Mouse (Mus musculus): ENCODE results near the gene Runx2. TPM values are rescaled to one million over a fixed set of nuclear protein-coding genes. Genes with fewer than 3 reads are reported as not detected.

Gene Runx2
- polyA plus RNA-seq, 1 experiment from 2014 or later, result 4.0 TPM

DNA sequence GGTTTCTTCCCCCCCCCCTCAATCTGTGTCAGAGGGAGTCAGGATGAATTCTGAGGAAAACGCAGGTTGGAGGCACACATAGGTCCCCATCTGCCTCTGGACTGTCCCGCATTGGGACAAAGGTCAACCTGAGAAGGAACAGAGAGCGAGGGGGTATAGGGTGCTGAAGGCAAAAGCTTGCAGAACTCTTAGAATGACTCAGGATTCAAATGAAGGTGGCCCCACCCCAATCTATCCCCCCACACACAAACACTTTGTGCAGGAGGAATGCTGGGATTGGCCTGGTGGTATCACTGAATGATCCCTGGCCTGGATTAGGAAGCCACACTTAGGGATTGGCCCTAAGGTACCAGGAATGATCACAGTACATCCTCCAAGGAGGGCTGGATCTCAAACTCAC, 208.8 kb downstream of the Runx2 start:
- H3K9me3 ChIP-seq (replicated peaks; ENCODE audit: low read length), result no peaks in the 10 kb centered on the region
- ATAC-seq (replicated peaks; ENCODE audit: low FRiP score, low read depth), result no peak
- DNase-seq (ENCODE audit: low spot score), result no peak
- no peak overlapping the region for H3K4me3 ChIP-seq (replicated peaks; ENCODE audit: low read depth, low read length)
- H3K27me3 ChIP-seq (ENCODE audit: insufficient read depth, low read length), result no peaks in the 10 kb centered on the region
- H3K4me2 ChIP-seq (ENCODE audit: low read length), result no peak overlapping the region
- 89% methylated on average over 3 of the region's 3 CpGs for WGBS
- H3K36me3 ChIP-seq (ENCODE audit: insufficient read depth, low read length), result no peaks in the 10 kb centered on the region
- 0 out of 2 replicates have a peak, but pooled peaks cover 4% of the 10 kb centered on the region for H3K4me1 ChIP-seq (replicated peaks; ENCODE audit: insufficient read depth, low read length)
- no peak for TF ChIP-seq CTCF (IDR thresholded peaks at IDR 0.05; ENCODE audit: low read depth)
- H3K27ac ChIP-seq, result no peak overlapping the region
- H3K9ac ChIP-seq (ENCODE audit: low read depth, low read length), result no peak overlapping the region

DNA sequence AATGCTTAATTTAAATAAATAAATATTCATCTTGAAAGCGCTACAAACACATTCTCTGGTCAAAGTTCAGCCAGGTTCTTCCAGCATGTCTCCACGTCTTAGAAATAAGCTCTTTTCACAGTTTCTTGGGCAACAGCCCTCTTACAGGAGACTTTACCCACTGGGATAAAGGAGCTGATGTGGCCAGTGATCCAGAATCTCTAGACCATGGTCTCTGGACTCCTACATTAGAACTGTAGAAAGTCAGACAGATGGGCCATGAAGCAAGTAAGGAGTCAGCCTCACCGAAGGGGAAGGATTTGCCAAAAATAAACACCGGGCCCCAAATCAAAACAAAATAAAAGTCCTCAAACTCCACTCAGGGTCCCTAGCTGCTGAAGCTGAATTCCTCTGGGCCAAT, 211.4 kb downstream of the Runx2 start:
- WGBS, result 61% methylated on average over 4 of the region's 4 CpGs

DNA sequence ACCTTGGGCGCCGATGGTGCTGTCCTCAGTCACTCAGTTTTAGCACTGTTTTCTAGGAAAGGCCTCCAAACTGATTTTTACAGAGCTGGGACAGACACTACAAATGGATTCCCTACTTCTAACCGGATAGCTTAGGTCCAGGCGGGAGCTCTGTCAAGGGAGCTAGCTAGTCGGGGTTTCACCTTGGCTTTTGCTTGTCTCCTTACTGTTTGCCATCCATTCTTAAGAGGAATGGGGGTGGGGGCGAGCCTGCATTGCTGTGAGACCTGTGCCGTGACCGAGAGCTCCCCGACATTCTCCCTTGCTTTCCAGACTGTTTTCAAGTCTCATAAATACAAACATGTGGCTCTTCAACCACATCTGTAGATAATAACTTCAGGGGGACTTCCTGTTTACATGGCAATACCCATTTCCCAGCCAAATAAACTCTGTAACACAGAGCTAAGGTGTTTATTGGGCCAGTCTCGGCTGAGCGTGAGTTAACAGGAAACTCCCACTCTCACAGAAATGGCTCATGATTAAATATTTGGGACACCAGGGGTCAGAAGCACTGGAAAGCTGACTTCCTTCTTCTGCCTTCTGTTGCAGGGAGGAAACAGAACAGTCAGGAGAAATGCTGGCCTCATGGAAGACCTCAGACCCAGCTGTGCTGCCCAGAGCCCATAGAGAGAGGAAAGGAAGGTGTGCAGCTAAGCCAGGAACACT, 213.1 kb downstream of the Runx2 start:
- Histone ChIP-seq H3K4me2 (ENCODE audit: low read length) (no peak overlapping the region), H3K9ac (ENCODE audit: low read depth, low read length) (no peak overlapping the region), H3K4me3 (replicated peaks; ENCODE audit: low read depth, low read length) (no peak overlapping the region), H3K27me3 (ENCODE audit: insufficient read depth, low read length) (no peaks in the 10 kb centered on the region), H3K27ac (peak overlapping the region; percentile 25; the same call in 1 of the 2 replicates), H3K36me3 (ENCODE audit: insufficient read depth, low read length) (no peaks in the 10 kb centered on the region), H3K9me3 (replicated peaks; ENCODE audit: low read length) (no peaks in the 10 kb centered on the region), H3K4me1 (replicated peaks; ENCODE audit: insufficient read depth, low read length) (0 out of 2 replicates have a peak, but pooled peaks cover 4% of the 10 kb centered on the region)
- TF ChIP-seq CTCF (IDR thresholded peaks at IDR 0.05; ENCODE audit: low read depth), result peak; percentile 37; the same call in 1 of the 2 replicates
- peak; percentile 82 for DNase-seq (ENCODE audit: low spot score)
- 53% methylated on average over 11 of the region's 11 CpGs for WGBS
- ATAC-seq (replicated peaks; ENCODE audit: low FRiP score, low read depth), result no peak

More for the DNA sequence above, 211.4 kb downstream of the Runx2 start:
- Histone ChIP-seq H3K27me3 (ENCODE audit: insufficient read depth, low read length) (no peaks in the 10 kb centered on the region), H3K4me1 (replicated peaks; ENCODE audit: insufficient read depth, low read length) (0 out of 2 replicates have a peak, but pooled peaks cover 4% of the 10 kb centered on the region), H3K4me3 (replicated peaks; ENCODE audit: low read depth, low read length) (no peak overlapping the region), H3K27ac (no peak overlapping the region), H3K4me2 (ENCODE audit: low read length) (no peak overlapping the region), H3K9me3 (replicated peaks; ENCODE audit: low read length) (no peaks in the 10 kb centered on the region), H3K9ac (ENCODE audit: low read depth, low read length) (no peak overlapping the region), H3K36me3 (ENCODE audit: insufficient read depth, low read length) (no peaks in the 10 kb centered on the region)
- no peak for ATAC-seq (replicated peaks; ENCODE audit: low FRiP score, low read depth)
- TF ChIP-seq CTCF (IDR thresholded peaks at IDR 0.05; ENCODE audit: low read depth), result no peak
- DNase-seq (ENCODE audit: low spot score), result no peak

DNA sequence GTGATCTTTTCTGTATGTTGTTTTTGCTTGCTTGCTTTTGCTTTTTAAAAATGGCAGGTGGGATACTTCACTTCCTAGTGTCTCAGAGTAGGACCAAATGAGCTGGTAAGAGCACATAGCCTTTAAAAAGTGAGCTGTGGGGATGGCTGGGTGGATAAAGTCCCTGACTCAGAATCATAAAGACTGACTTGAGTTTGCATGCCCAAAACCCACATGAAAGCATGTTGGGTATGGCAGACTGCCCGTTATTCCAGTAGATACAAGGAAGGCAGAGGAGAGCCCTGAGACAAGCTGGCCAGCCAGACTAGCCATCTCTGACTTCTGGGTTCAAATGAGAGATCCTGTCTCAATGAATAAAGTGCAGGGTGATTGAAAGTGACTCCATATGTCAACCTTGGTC, 214.7 kb downstream of the Runx2 start:
- Histone ChIP-seq H3K4me2 (ENCODE audit: low read length) (no peak overlapping the region), H3K27me3 (ENCODE audit: insufficient read depth, low read length) (no peaks in the 10 kb centered on the region), H3K9ac (ENCODE audit: low read depth, low read length) (no peak overlapping the region), H3K36me3 (ENCODE audit: insufficient read depth, low read length) (no peaks in the 10 kb centered on the region), H3K27ac (no peak overlapping the region), H3K4me1 (replicated peaks; ENCODE audit: insufficient read depth, low read length) (0 out of 2 replicates have a peak, but pooled peaks cover 4% of the 10 kb centered on the region), H3K9me3 (replicated peaks; ENCODE audit: low read length) (no peaks in the 10 kb centered on the region), H3K4me3 (replicated peaks; ENCODE audit: low read depth, low read length) (no peak overlapping the region)
- DNase-seq (ENCODE audit: low spot score) (no peak), ATAC-seq (replicated peaks; ENCODE audit: low FRiP score, low read depth) (no peak)
- 82% methylated on average over 1 of the region's 1 CpGs for WGBS
- TF ChIP-seq CTCF (IDR thresholded peaks at IDR 0.05; ENCODE audit: low read depth), result no peak

DNA sequence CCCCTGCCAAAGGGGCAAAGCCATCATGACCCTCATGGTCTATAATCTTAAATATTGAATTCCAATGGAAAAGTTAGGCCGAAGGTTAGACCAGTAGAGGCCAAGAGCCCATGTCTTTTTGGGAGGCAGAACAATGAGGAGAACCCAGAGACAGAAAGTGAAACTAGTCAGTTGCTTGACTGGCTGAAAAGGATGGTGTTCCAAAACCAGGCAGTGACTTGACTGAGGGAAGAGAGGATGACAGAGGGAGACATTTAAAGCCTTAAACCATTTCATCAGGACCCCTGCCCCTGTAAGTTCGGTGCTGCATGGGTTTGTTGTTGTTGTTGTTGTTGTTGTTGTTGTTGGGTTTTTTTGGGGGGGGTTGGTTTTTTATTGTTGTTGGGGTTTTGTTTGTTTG, 215.5 kb downstream of the Runx2 start:
- Histone ChIP-seq H3K36me3 (ENCODE audit: insufficient read depth, low read length) (no peaks in the 10 kb centered on the region), H3K27me3 (ENCODE audit: insufficient read depth, low read length) (no peaks in the 10 kb centered on the region), H3K4me3 (replicated peaks; ENCODE audit: low read depth, low read length) (no peak overlapping the region), H3K4me2 (ENCODE audit: low read length) (no peak overlapping the region), H3K4me1 (replicated peaks; ENCODE audit: insufficient read depth, low read length) (0 out of 2 replicates have a peak, but pooled peaks cover 4% of the 10 kb centered on the region), H3K27ac (no peak overlapping the region), H3K9ac (ENCODE audit: low read depth, low read length) (no peak overlapping the region), H3K9me3 (replicated peaks; ENCODE audit: low read length) (no peaks in the 10 kb centered on the region)
- 85% methylated on average over 2 of the region's 2 CpGs for WGBS
- DNase-seq (ENCODE audit: low spot score) (no peak), ATAC-seq (replicated peaks; ENCODE audit: low FRiP score, low read depth) (no peak)
- no peak for TF ChIP-seq CTCF (IDR thresholded peaks at IDR 0.05; ENCODE audit: low read depth)

DNA sequence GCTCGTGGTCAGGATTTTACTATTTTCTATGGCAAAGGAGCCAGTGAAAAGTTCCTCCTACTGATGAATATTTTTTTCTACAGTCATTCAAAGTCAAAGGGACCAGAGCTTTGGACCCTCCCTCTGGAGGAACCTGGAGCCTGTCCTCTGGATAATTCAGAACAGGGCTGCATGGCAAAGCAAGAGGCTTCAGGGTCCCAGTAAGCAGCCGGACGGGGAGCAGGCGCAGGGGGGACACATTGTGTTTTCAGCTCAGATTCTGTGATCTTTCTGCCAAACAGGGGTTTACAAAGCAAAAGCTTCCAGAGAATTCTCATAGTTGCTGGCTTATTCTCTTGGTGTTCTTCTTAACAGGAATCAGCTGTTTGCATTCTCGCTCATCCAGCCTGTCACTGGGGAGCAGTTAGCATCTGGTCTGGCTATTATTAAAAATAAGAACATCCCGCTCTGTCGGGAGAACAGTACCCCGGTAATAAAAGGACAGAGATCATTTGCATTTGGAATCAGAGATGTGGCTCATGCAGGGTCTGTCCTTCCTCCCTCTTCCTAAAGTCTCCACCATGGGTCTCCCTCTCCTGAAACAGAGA, 216.6 kb downstream of the Runx2 start:
- H3K9ac ChIP-seq (ENCODE audit: low read depth, low read length), result no peak overlapping the region
- no peak for ATAC-seq (replicated peaks; ENCODE audit: low FRiP score, low read depth)
- DNase-seq (ENCODE audit: low spot score), result peak; percentile 84
- H3K4me3 ChIP-seq (replicated peaks; ENCODE audit: low read depth, low read length), result no peak overlapping the region
- H3K27ac ChIP-seq, result peak overlapping the region; percentile 52; the same call in 1 of the 2 replicates
- no peak overlapping the region for H3K4me2 ChIP-seq (ENCODE audit: low read length)
- 42% methylated on average over 8 of the region's 8 CpGs for WGBS
- H3K36me3 ChIP-seq (ENCODE audit: insufficient read depth, low read length), result no peaks in the 10 kb centered on the region
- no peaks in the 10 kb centered on the region for H3K27me3 ChIP-seq (ENCODE audit: insufficient read depth, low read length)
- 0 out of 2 replicates have a peak, but pooled peaks cover 4% of the 10 kb centered on the region for H3K4me1 ChIP-seq (replicated peaks; ENCODE audit: insufficient read depth, low read length)
- no peak for TF ChIP-seq CTCF (IDR thresholded peaks at IDR 0.05; ENCODE audit: low read depth)
- no peaks in the 10 kb centered on the region for H3K9me3 ChIP-seq (replicated peaks; ENCODE audit: low read length)

All from kidney, postnatal 0 days (tissue).